In genomic region chr6:31921561-31922152, GRCm38 (mm10) we compare ENCODE assay signal across 19 mouse cellular contexts.
A peak's percentile ranks its signal among the peaks of the same experiment; 100 is the strongest.
DNase-seq lines count a peak whose midpoint lies in the region; ATAC-seq lines count a peak whose summit lies in the region.
"Had no signal": no experiment of that assay in that cellular context is flagged by ENCODE, and none has a peak within 500 bp of the region (broad histone marks: within the 10 kb centered on the region; RNA-seq: fewer than 3 reads in every experiment).

No protein-coding gene starts in this region.

- intact Hi-C loops in left cerebral cortex, postnatal 10 days (cut with DNase I): loop anchor here (10.0 kb wide), 1 partner anchor 127 kb away; no protein-coding TSS in a partner anchor

- no peaks in the 10 kb centered on the region for H3K4me1 ChIP-seq in heart, embryonic 12.5 days (replicated peaks)
- H3K4me1 ChIP-seq: embryonic facial prominence, embryonic 13.5 days had no signal

- no peaks in the 10 kb centered on the region for H3K27me3 ChIP-seq in heart, embryonic 12.5 days (replicated peaks)
- H3K27me3 ChIP-seq: embryonic facial prominence, embryonic 13.5 days; forebrain, embryonic 13.5 days; hindbrain, embryonic 12.5 days had no signal

- no peak overlapping the region for H3K27ac ChIP-seq in heart, embryonic 12.5 days (ENCODE audit: poor library complexity, severe bottlenecking)
- H3K27ac ChIP-seq: embryonic facial prominence, embryonic 13.5 days; forebrain, embryonic 13.5 days; gastrocnemius, adult 2 months; hindbrain, embryonic 12.5 days had no signal

- H3K9ac ChIP-seq in heart, embryonic 12.5 days: no peak overlapping the region
- H3K9ac ChIP-seq: embryonic facial prominence, embryonic 13.5 days; forebrain, embryonic 13.5 days; hindbrain, embryonic 12.5 days had no signal

- H3K36me3 ChIP-seq in heart, embryonic 12.5 days: no peaks in the 10 kb centered on the region
- H3K36me3 ChIP-seq: embryonic facial prominence, embryonic 13.5 days; hindbrain, embryonic 12.5 days had no signal

- DNase-seq in heart, adult 11 months: peak; percentile 79
- peak; percentile 16 for DNase-seq in left cerebral cortex, adult 11 months (ENCODE audit: low spot score)
- no peak for DNase-seq in left cerebral cortex, postnatal 10 days (ENCODE audit: extremely low spot score in 1 of 2, low spot score in 2 of 2)
- peak; percentile 16 to 17 for DNase-seq in right cerebral cortex, adult 2 months (ENCODE audit: low spot score in 2 of 2)
- no peak for DNase-seq in right cerebral cortex, postnatal 25 days
- DNase-seq in layer of hippocampus, postnatal 25 days (ENCODE audit: extremely low spot score in 1 of 2, low spot score in 1 of 2): peak; percentile 6 to 8
- DNase-seq: adrenal gland, postnatal 14 days; cerebellum, adult 18-20 months; cerebellum, adult 9-11 months; cerebellum, postnatal 36 days; gastrocnemius, adult 2 months; gastrocnemius, postnatal 25 days; heart, postnatal 10 days; heart, postnatal 4 days had no signal

- ATAC-seq in heart, embryonic 12.5 days (ENCODE audit: insufficient number of reproducible peaks, low FRiP score): no peak
- ATAC-seq in activated CD4-positive, CD25-positive, alpha-beta regulatory T cell, adult 4 months: no peak
- ATAC-seq: forebrain, embryonic 13.5 days had no signal

- H3K4me2 ChIP-seq in heart, embryonic 12.5 days: no peak overlapping the region
- H3K4me2 ChIP-seq: embryonic facial prominence, embryonic 13.5 days; forebrain, embryonic 13.5 days; hindbrain, embryonic 12.5 days had no signal

- H3K9me3 ChIP-seq in heart, embryonic 12.5 days (replicated peaks): no peaks in the 10 kb centered on the region
- H3K9me3 ChIP-seq: embryonic facial prominence, embryonic 13.5 days; forebrain, embryonic 13.5 days; hindbrain, embryonic 12.5 days had no signal

- H3K4me3 ChIP-seq in heart, embryonic 12.5 days: no peak overlapping the region
- H3K4me3 ChIP-seq: embryonic facial prominence, embryonic 13.5 days; forebrain, embryonic 13.5 days; gastrocnemius, adult 2 months; hindbrain, embryonic 12.5 days had no signal

- 81% methylated on average over 9 of the region's 9 CpGs for WGBS in heart, embryonic 12.5 days

Comparison
In these comparisons a context has a peak if more than half of its experiments do, and no peak if none do; other contexts are left out.
1. DNase-seq: peak in heart, adult 11 months (single experiment), left cerebral cortex, adult 11 months (single experiment), right cerebral cortex, adult 2 months (2 of 2) and layer of hippocampus, postnatal 25 days (2 of 2); none in left cerebral cortex, postnatal 10 days (0 of 2) and right cerebral cortex, postnatal 25 days (single experiment).